Mouse (Mus musculus): ENCODE measurements around the gene Tcte2. TPM values are rescaled to one million over a fixed set of nuclear protein-coding genes. Genes with fewer than 3 reads are reported as not detected.

The Tcte2 gene
- total RNA-seq, 2 experiments from 2014 or later, result 1.5 to 1.8 TPM

GRCm38 (mm10) chr17:13720187-13720586 lies 41.4 kb downstream of the Tcte2 start:
- no peak for DNase-seq (ENCODE audit: low spot score)

GRCm38 (mm10) chr17:13717428-13717827 lies 44.2 kb downstream of the Tcte2 start:
- DNase-seq (ENCODE audit: low spot score), result no peak

GRCm38 (mm10) chr17:13716336-13716735 lies 45.3 kb downstream of the Tcte2 start:
- no peak for DNase-seq (ENCODE audit: low spot score)

- no peak for DNase-seq (ENCODE audit: low spot score)
Observed at GRCm38 (mm10) chr17:13715511-13715910, 46.1 kb downstream of the Tcte2 start.

- no peak for DNase-seq (ENCODE audit: low spot score)
Observed at GRCm38 (mm10) chr17:13714654-13715053, 47.0 kb downstream of the Tcte2 start.

- DNase-seq (ENCODE audit: low spot score), result no peak
Observed at GRCm38 (mm10) chr17:13714128-13714527, 47.5 kb downstream of the Tcte2 start.

- no peak for DNase-seq (ENCODE audit: low spot score)
Observed at GRCm38 (mm10) chr17:13712518-13712917, 49.1 kb downstream of the Tcte2 start.

- no peak for DNase-seq (ENCODE audit: low spot score)
Observed at GRCm38 (mm10) chr17:13712116-13712515, 49.5 kb downstream of the Tcte2 start.

GRCm38 (mm10) chr17:13711173-13711572 lies 50.5 kb downstream of the Tcte2 start:
- DNase-seq (ENCODE audit: low spot score), result peak; percentile 42

- no peak for DNase-seq (ENCODE audit: low spot score)
Observed at GRCm38 (mm10) chr17:13705481-13705921, 56.1 kb downstream of the Tcte2 start.

- no peak for DNase-seq (ENCODE audit: low spot score)
Observed at GRCm38 (mm10) chr17:13703611-13704320, 57.9 kb downstream of the Tcte2 start.

- peak; percentile 48 for DNase-seq (ENCODE audit: low spot score)
Observed at GRCm38 (mm10) chr17:13700131-13701016, 61.3 kb downstream of the Tcte2 start.

GRCm38 (mm10) chr17:13699716-13700115 lies 61.9 kb downstream of the Tcte2 start:
- DNase-seq (ENCODE audit: low spot score), result peak; percentile 35

GRCm38 (mm10) chr17:13698194-13698593 lies 63.4 kb downstream of the Tcte2 start:
- DNase-seq (ENCODE audit: low spot score), result no peak

GRCm38 (mm10) chr17:13697646-13698045 lies 64.0 kb downstream of the Tcte2 start:
- no peak for DNase-seq (ENCODE audit: low spot score)

- DNase-seq (ENCODE audit: low spot score), result no peak
Observed at GRCm38 (mm10) chr17:13695881-13696280, 65.7 kb downstream of the Tcte2 start.

GRCm38 (mm10) chr17:13695211-13695610 lies 66.4 kb downstream of the Tcte2 start:
- DNase-seq (ENCODE audit: low spot score), result no peak

- DNase-seq (ENCODE audit: low spot score), result no peak
Observed at GRCm38 (mm10) chr17:13694181-13694580, 67.4 kb downstream of the Tcte2 start.

- DNase-seq (ENCODE audit: low spot score), result no peak
Observed at GRCm38 (mm10) chr17:13687656-13688055, 74.0 kb downstream of the Tcte2 start.

GRCm38 (mm10) chr17:13687086-13687485 lies 74.5 kb downstream of the Tcte2 start:
- no peak for DNase-seq (ENCODE audit: low spot score)

- DNase-seq (ENCODE audit: low spot score), result no peak
Observed at GRCm38 (mm10) chr17:13685621-13686020, 76.0 kb downstream of the Tcte2 start.

GRCm38 (mm10) chr17:13684256-13684655 lies 77.4 kb downstream of the Tcte2 start:
- no peak for DNase-seq (ENCODE audit: low spot score)

Data from gastrocnemius, adult 18-20 months (tissue).